Mouse (Mus musculus) limb, embryonic 13.5 days (tissue): ENCODE results near the gene C1qtnf3. TPM values are rescaled to one million over a fixed set of nuclear protein-coding genes. Genes with fewer than 3 reads are reported as not detected.

Experiments
- ATAC-seq: fragments of 200-750 bp; cut with Nextera tagmentation; 2 replicates; pipeline ENCODE4 v1.8.0; 2017; ENCODE audit warnings: low read depth, moderate number of reproducible peaks, moderate TSS enrichment; ENCODE audit not compliant: low FRiP score
- H3K27ac ChIP-seq: fragments of 300-500 bp; sonication (generic); 2 replicates; pipeline ENCODE4 v1.5.1; 2015; ENCODE audit warnings: inconsistent platforms, mild to moderate bottlenecking, moderate library complexity
- H3K27me3 ChIP-seq: fragments of 300-500 bp; sonication (generic); 2 replicates; pipeline ENCODE4 v1.6.1; 2015; ENCODE audit warnings: mild to moderate bottlenecking, inconsistent platforms
- H3K36me3 ChIP-seq: fragments of 300-500 bp; sonication (generic); 2 replicates; pipeline ENCODE4 v1.6.1; 2015; ENCODE audit warnings: inconsistent platforms, mild to moderate bottlenecking, moderate library complexity
- H3K4me1 ChIP-seq: fragments of 300-500 bp; sonication (generic); 2 replicates; pipeline ENCODE4 v1.6.1; 2015; ENCODE audit warnings: inconsistent platforms
- H3K4me2 ChIP-seq: fragments of 300-500 bp; sonication (generic); replicated peaks from 2 replicates; pipeline ENCODE4 v1.6.1; 2015; ENCODE audit warnings: inconsistent platforms, mild to moderate bottlenecking, moderate library complexity
- H3K4me3 ChIP-seq: fragments of 300-500 bp; sonication (generic); 2 replicates; pipeline ENCODE4 v1.5.1; 2015; ENCODE audit warnings: moderate library complexity, mild to moderate bottlenecking, inconsistent platforms
- H3K9ac ChIP-seq: fragments of 300-500 bp; sonication (generic); 2 replicates; pipeline ENCODE4 v1.6.1; 2015; ENCODE audit warnings: mild to moderate bottlenecking, inconsistent platforms
- H3K9me3 ChIP-seq: fragments of 300-500 bp; sonication (generic); 2 replicates; pipeline ENCODE4 v1.6.1; 2016; ENCODE audit warnings: inconsistent platforms
- WGBS: fragments of 180-500 bp; shearing (Covaris S2); methylation state at CpG from one replicate; pipeline ENCODE4 v1.1.7; 2015; 5-methylcytosine and 5-hydroxymethylcytosine counted together
- polyA plus RNA-seq: library from polyadenylated mRNA; unstranded; fragments of >200 nt; fragmentation: Nextera tagmentation; extraction: Ambion mirVana; gene quantifications from 2 replicates; pipeline ENCODE4 v1.2.1, GENCODE M21; 2015

The C1qtnf3 gene
- polyA plus RNA-seq, result 37.8 and 44.4 TPM in 2 replicates

GRCm38 (mm10) chr15:10951951-10952759 lies at the start of gene C1qtnf3:
C1qtnf3 (plus strand) TSS chr15:10952332.
- H3K9me3 ChIP-seq, result no peaks in the 10 kb centered on the region
- H3K4me3 ChIP-seq, result peak within 1 kb of the TSS; percentile 5; the same call in 1 of the 2 replicates
- H3K9ac ChIP-seq, result no peak within 1 kb of the TSS
- peak within 1 kb of the TSS; percentile 39 for H3K4me2 ChIP-seq
- H3K36me3 ChIP-seq, result no peaks in the 10 kb centered on the region
- WGBS, result 57% methylated on average over 23 of the region's 23 CpGs
- H3K27ac ChIP-seq, result peak within 1 kb of the TSS; percentile 34
- ATAC-seq, result peak; percentile 70
- peaks cover 9% of the 10 kb centered on the region for H3K4me1 ChIP-seq
- H3K27me3 ChIP-seq, result no peaks in the 10 kb centered on the region

- 83% methylated on average over 4 of the region's 4 CpGs for WGBS
- Histone ChIP-seq H3K9me3 (no peaks in the 10 kb centered on the region), H3K27ac (no peak overlapping the region), H3K4me2 (no peak overlapping the region), H3K4me3 (no peak overlapping the region), H3K4me1 (peaks cover 15% of the 10 kb centered on the region), H3K27me3 (no peaks in the 10 kb centered on the region), H3K9ac (no peak overlapping the region), H3K36me3 (no peaks in the 10 kb centered on the region)
- no peak for ATAC-seq
Observed at GRCm38 (mm10) chr15:10902360-10902759, 49.8 kb upstream of the C1qtnf3 start.

- whole genome bisulfite sequencing, result 79% methylated on average over 4 of the region's 4 CpGs
- Histone ChIP-seq H3K36me3 (no peaks in the 10 kb centered on the region), H3K4me3 (no peak overlapping the region), H3K27me3 (peaks cover 3% of the 10 kb centered on the region; the same call in 1 of the 2 replicates), H3K9ac (no peak overlapping the region), H3K4me2 (no peak overlapping the region), H3K4me1 (no peaks in the 10 kb centered on the region), H3K27ac (no peak overlapping the region), H3K9me3 (no peaks in the 10 kb centered on the region)
- no peak for ATAC-seq
Observed at GRCm38 (mm10) chr15:10916611-10917311, 35.4 kb upstream of the C1qtnf3 start.

- no peaks in the 10 kb centered on the region for H3K4me1 ChIP-seq
- no peaks in the 10 kb centered on the region for H3K9me3 ChIP-seq
- 88% methylated on average over 3 of the region's 3 CpGs for WGBS
- no peak overlapping the region for H3K4me3 ChIP-seq
- H3K27ac ChIP-seq, result no peak overlapping the region
- no peaks in the 10 kb centered on the region for H3K36me3 ChIP-seq
- peaks cover 3% of the 10 kb centered on the region; the same call in 1 of the 2 replicates for H3K27me3 ChIP-seq
- H3K9ac ChIP-seq, result no peak overlapping the region
- ATAC-seq, result no peak
- H3K4me2 ChIP-seq, result no peak overlapping the region
Observed at GRCm38 (mm10) chr15:10917312-10917660, 34.8 kb upstream of the C1qtnf3 start.

GRCm38 (mm10) chr15:10920212-10920611 lies 31.9 kb upstream of the C1qtnf3 start:
- Histone ChIP-seq H3K9ac (no peak overlapping the region), H3K4me2 (no peak overlapping the region), H3K4me3 (no peak overlapping the region), H3K4me1 (no peaks in the 10 kb centered on the region), H3K27me3 (peaks cover 3% of the 10 kb centered on the region; the same call in 1 of the 2 replicates), H3K9me3 (no peaks in the 10 kb centered on the region), H3K27ac (no peak overlapping the region), H3K36me3 (no peaks in the 10 kb centered on the region)
- no peak for ATAC-seq
- 76% methylated on average over 5 of the region's 5 CpGs for WGBS

GRCm38 (mm10) chr15:10921064-10921463 lies 31.1 kb upstream of the C1qtnf3 start:
- no peak for ATAC-seq
- Histone ChIP-seq H3K27me3 (peaks cover 3% of the 10 kb centered on the region; the same call in 1 of the 2 replicates), H3K4me3 (no peak overlapping the region), H3K27ac (no peak overlapping the region), H3K9me3 (no peaks in the 10 kb centered on the region), H3K36me3 (no peaks in the 10 kb centered on the region), H3K4me1 (no peaks in the 10 kb centered on the region), H3K4me2 (no peak overlapping the region), H3K9ac (no peak overlapping the region)
- 29% methylated on average over 4 of the region's 4 CpGs for WGBS

- H3K9me3 ChIP-seq, result no peaks in the 10 kb centered on the region
- H3K4me2 ChIP-seq, result no peak overlapping the region
- peaks cover 3% of the 10 kb centered on the region; the same call in 1 of the 2 replicates for H3K27me3 ChIP-seq
- H3K9ac ChIP-seq, result no peak overlapping the region
- no peak for ATAC-seq
- no peaks in the 10 kb centered on the region for H3K4me1 ChIP-seq
- H3K36me3 ChIP-seq, result no peaks in the 10 kb centered on the region
- no peak overlapping the region for H3K27ac ChIP-seq
- H3K4me3 ChIP-seq, result no peak overlapping the region
Observed at GRCm38 (mm10) chr15:10922061-10922460, 30.1 kb upstream of the C1qtnf3 start.

GRCm38 (mm10) chr15:10922570-10922969 lies 29.6 kb upstream of the C1qtnf3 start:
- H3K27me3 ChIP-seq, result peaks cover 3% of the 10 kb centered on the region; the same call in 1 of the 2 replicates
- no peaks in the 10 kb centered on the region for H3K36me3 ChIP-seq
- no peak overlapping the region for H3K27ac ChIP-seq
- no peak overlapping the region for H3K4me3 ChIP-seq
- ATAC-seq, result no peak
- H3K9me3 ChIP-seq, result no peaks in the 10 kb centered on the region
- H3K9ac ChIP-seq, result no peak overlapping the region
- no peak overlapping the region for H3K4me2 ChIP-seq
- H3K4me1 ChIP-seq, result no peaks in the 10 kb centered on the region
- WGBS, result 48% methylated on average over 3 of the region's 3 CpGs

GRCm38 (mm10) chr15:10923076-10923995 lies 28.8 kb upstream of the C1qtnf3 start:
- no peak for ATAC-seq
- Histone ChIP-seq H3K27ac (no peak overlapping the region), H3K27me3 (peaks cover 3% of the 10 kb centered on the region; the same call in 1 of the 2 replicates), H3K9ac (no peak overlapping the region), H3K4me3 (no peak overlapping the region), H3K36me3 (no peaks in the 10 kb centered on the region), H3K4me1 (no peaks in the 10 kb centered on the region), H3K4me2 (no peak overlapping the region), H3K9me3 (no peaks in the 10 kb centered on the region)
- WGBS, result 74% methylated on average over 4 of the region's 4 CpGs

GRCm38 (mm10) chr15:10927325-10927724 lies 24.8 kb upstream of the C1qtnf3 start:
- 44% methylated on average over 8 of the region's 8 CpGs for WGBS
- no peak overlapping the region for H3K27ac ChIP-seq

GRCm38 (mm10) chr15:10928633-10929270 lies 23.4 kb upstream of the C1qtnf3 start:
- peak; percentile 66; the same call in 1 of the 2 replicates for ATAC-seq
- Histone ChIP-seq H3K27ac (no peak overlapping the region), H3K9me3 (no peaks in the 10 kb centered on the region), H3K27me3 (no peaks in the 10 kb centered on the region), H3K9ac (no peak overlapping the region), H3K4me2 (no peak overlapping the region), H3K36me3 (no peaks in the 10 kb centered on the region), H3K4me3 (no peak overlapping the region), H3K4me1 (no peaks in the 10 kb centered on the region)
- 79% methylated on average over 5 of the region's 5 CpGs for WGBS

More at GRCm38 (mm10) chr15:10927325-10927724, 24.8 kb upstream of the C1qtnf3 start:
- ATAC-seq, result no peak
- Histone ChIP-seq H3K9me3 (no peaks in the 10 kb centered on the region), H3K4me1 (no peaks in the 10 kb centered on the region), H3K4me2 (no peak overlapping the region), H3K9ac (no peak overlapping the region), H3K36me3 (no peaks in the 10 kb centered on the region), H3K4me3 (no peak overlapping the region), H3K27me3 (no peaks in the 10 kb centered on the region)
